16 mouse cellular contexts compared by ENCODE assay signal in genomic region chr8:92849261-92849660, GRCm38 (mm10). TPM values are rescaled to one million over a fixed set of nuclear protein-coding genes. Genes with fewer than 3 reads are reported as not detected.
DNase-seq lines count a peak whose midpoint lies in the region; ATAC-seq lines count a peak whose summit lies in the region.
"Had no signal": no experiment of that assay in that cellular context is flagged by ENCODE, and none has a peak within 500 bp of the region (broad histone marks: within the 10 kb centered on the region; RNA-seq: fewer than 3 reads in every experiment).

No protein-coding gene starts in this region.

- ATAC-seq in heart, embryonic 13.5 days (ENCODE audit: extremely low read depth, insufficient number of reproducible peaks, low FRiP score, low TSS enrichment): no peak
- no peak for ATAC-seq in embryonic facial prominence, embryonic 15.5 days (ENCODE audit: insufficient number of reproducible peaks, low FRiP score, low TSS enrichment, low read depth)
- ATAC-seq: activated CD4-positive, CD25-positive, alpha-beta regulatory T cell, adult 4 months; forebrain, embryonic 14.5 days; intestine, embryonic 15.5 days had no signal

- H3K4me2 ChIP-seq in heart, embryonic 13.5 days: no peak overlapping the region
- H3K4me2 ChIP-seq in embryonic facial prominence, embryonic 15.5 days (replicated peaks): no peak overlapping the region
- H3K4me2 ChIP-seq: intestine, embryonic 15.5 days had no signal

- peaks cover 51% of the 10 kb centered on the region for H3K36me3 ChIP-seq in heart, embryonic 13.5 days
- peaks cover 55% of the 10 kb centered on the region for H3K36me3 ChIP-seq in embryonic facial prominence, embryonic 15.5 days
- H3K36me3 ChIP-seq: intestine, embryonic 15.5 days had no signal

- no peak overlapping the region for H3K9ac ChIP-seq in heart, embryonic 13.5 days
- H3K9ac ChIP-seq in embryonic facial prominence, embryonic 15.5 days: no peak overlapping the region
- H3K9ac ChIP-seq: intestine, embryonic 15.5 days had no signal

- WGBS in heart, embryonic 13.5 days: 67% methylated on average over 6 of the region's 6 CpGs
- 45% methylated on average over 6 of the region's 6 CpGs for WGBS in embryonic facial prominence, embryonic 15.5 days

- peaks cover 54% of the 10 kb centered on the region for H3K4me1 ChIP-seq in heart, embryonic 13.5 days
- peaks cover 54% of the 10 kb centered on the region for H3K4me1 ChIP-seq in embryonic facial prominence, embryonic 15.5 days

- peak overlapping the region; percentile 7; the same call in 1 of the 2 replicates for H3K27ac ChIP-seq in heart, embryonic 13.5 days (replicated peaks)
- peak overlapping the region; percentile 72 for H3K27ac ChIP-seq in embryonic facial prominence, embryonic 15.5 days (replicated peaks)

- H3K9me3 ChIP-seq in heart, embryonic 13.5 days: no peaks in the 10 kb centered on the region
- no peaks in the 10 kb centered on the region for H3K9me3 ChIP-seq in embryonic facial prominence, embryonic 15.5 days (replicated peaks)
- H3K9me3 ChIP-seq: intestine, embryonic 15.5 days had no signal

- DNase-seq in heart, adult 18-20 months: no peak
- peak; percentile 49 for DNase-seq in urinary bladder, postnatal 14 days (ENCODE audit: low spot score)
- no peak for DNase-seq in urinary bladder, postnatal 36 days (ENCODE audit: low spot score in 2 of 2)
- no peak for DNase-seq in right cerebral cortex, postnatal 25 days
- no peak for DNase-seq in layer of hippocampus, adult 18-20 months (ENCODE audit: low spot score in 2 of 2)
- no peak for DNase-seq in frontal cortex, postnatal 36 days (ENCODE audit: low spot score in 2 of 2)
- DNase-seq: cerebellum, adult 11-12 months; heart, postnatal 4 days; left cerebral cortex, postnatal 4 days; lung, adult 2 months; thymus, postnatal 4 days had no signal

- no peak overlapping the region for H3K4me3 ChIP-seq in heart, embryonic 13.5 days
- no peak overlapping the region for H3K4me3 ChIP-seq in embryonic facial prominence, embryonic 15.5 days (replicated peaks)
- H3K4me3 ChIP-seq: intestine, embryonic 15.5 days had no signal

- H3K27me3 ChIP-seq in heart, embryonic 13.5 days (replicated peaks): peaks cover 9% of the 10 kb centered on the region; the same call in 1 of the 2 replicates
- H3K27me3 ChIP-seq in embryonic facial prominence, embryonic 15.5 days: no peaks in the 10 kb centered on the region
- H3K27me3 ChIP-seq: intestine, embryonic 15.5 days had no signal

RNA-seq across cellular contexts. Expression of gene Lpcat2, which starts 5.9 kb away (rescaled TPM):
- 3.5 and 3.9 TPM in 2 replicates for polyA plus RNA-seq in heart, embryonic 13.5 days (2015; fragmentation: Nextera tagmentation; extraction: Ambion mirVana)
- 1 to 10 TPM; 1.1 to 1.2 TPM for total RNA-seq in heart, adult 18-20 months (2021)
- polyA plus RNA-seq in embryonic facial prominence, embryonic 15.5 days (2015; fragmentation: Nextera tagmentation; extraction: Ambion mirVana): 17.8 and 19.5 TPM in 2 replicates
- 10 to 100 TPM in 1 of 2 experiments, 1 to 10 TPM in 1; 7.5 to 11.4 TPM for total RNA-seq in layer of hippocampus, adult 18-20 months (2021)

RNA-seq across cellular contexts. Expression of gene Mmp2, which starts 22.2 kb away (rescaled TPM):
- polyA plus RNA-seq in heart, embryonic 13.5 days (2015; fragmentation: Nextera tagmentation; extraction: Ambion mirVana): 109 and 112 TPM in 2 replicates
- total RNA-seq in heart, adult 18-20 months (2021): 10 to 100 TPM; 57.2 to 58.8 TPM
- 350 and 362 TPM in 2 replicates for polyA plus RNA-seq in embryonic facial prominence, embryonic 15.5 days (2015; fragmentation: Nextera tagmentation; extraction: Ambion mirVana)
- 1 to 10 TPM; 2.5 to 2.7 TPM for total RNA-seq in layer of hippocampus, adult 18-20 months (2021)

RNA-seq across cellular contexts. Expression of gene Capns2, which starts 51.9 kb away (rescaled TPM):
- polyA plus RNA-seq in heart, embryonic 13.5 days (2015; fragmentation: Nextera tagmentation; extraction: Ambion mirVana): 0.29 TPM in 1 of 2 replicates, not detected in the other
- total RNA-seq in heart, adult 18-20 months (2021): not detected
- 65.7 and 66.2 TPM in 2 replicates for polyA plus RNA-seq in embryonic facial prominence, embryonic 15.5 days (2015; fragmentation: Nextera tagmentation; extraction: Ambion mirVana)
- total RNA-seq in layer of hippocampus, adult 18-20 months (2021): 1 to 10 TPM in 1 of 2 experiments, under 1 TPM in 1; 0.87 to 1.6 TPM
- polyA plus RNA-seq: activated CD4-positive, CD25-positive, alpha-beta regulatory T cell, adult 4 months; forebrain, embryonic 14.5 days; intestine, embryonic 15.5 days had no signal

Comparison
In these comparisons a context has a peak if more than half of its experiments do, and no peak if none do; other contexts are left out.
1. RNA of gene Mmp2, which starts 22.2 kb away (total RNA-seq): 57.2 to 58.8 TPM in heart, adult 18-20 months; 2.5 to 2.7 TPM in layer of hippocampus, adult 18-20 months; every median in the first group is over 10 times any median in the second.